Mouse (Mus musculus): ENCODE measurements at regions not wholly inside any gene's neighbourhood (a gene's known extent, or its start where the extent isn't known, plus 50 kb on each side); places are given as distances from the start of the nearest gene placed in this dataset.

GRCm38 (mm10) chr8:80268910-80269460, 211.2 kb upstream of the Hhip start:
- in situ Hi-C loops (cut with MboI; ENCODE audit: low pct_unique_long_range_greater_than_20kb in 1 of 2, low sequenced_read_pairs in 2 of 2, unreplicated experiment in 1 of 2): loop anchor here (25.0 kb wide), 2 partner anchors 418 to 532 kb away; no protein-coding TSS in a partner anchor

DNA sequence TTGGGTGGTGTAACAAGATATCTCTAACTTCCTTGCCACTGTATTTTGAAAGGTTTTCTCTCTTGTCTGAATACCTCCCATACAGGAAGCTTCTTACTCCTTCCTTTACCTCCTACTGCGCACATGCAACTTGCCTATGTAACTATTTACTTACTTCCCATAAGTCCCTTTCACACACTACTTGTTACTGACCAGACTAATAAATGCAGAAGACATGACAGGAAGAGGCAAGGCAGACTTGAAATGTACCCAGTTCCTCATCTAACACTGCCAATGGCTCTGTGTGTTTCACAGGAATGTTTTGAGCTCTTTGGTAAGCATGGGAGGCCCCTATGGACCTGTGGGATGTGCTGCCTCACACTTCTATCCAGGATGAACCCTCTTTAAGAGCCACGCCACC, 207.1 kb upstream of the Hhip start:
- in situ Hi-C loops (cut with MboI; ENCODE audit: low pct_unique_long_range_greater_than_20kb in 1 of 2, low sequenced_read_pairs in 2 of 2, unreplicated experiment in 1 of 2): loop anchor here (25.0 kb wide), 2 partner anchors 422 to 528 kb away; no protein-coding TSS in a partner anchor

DNA sequence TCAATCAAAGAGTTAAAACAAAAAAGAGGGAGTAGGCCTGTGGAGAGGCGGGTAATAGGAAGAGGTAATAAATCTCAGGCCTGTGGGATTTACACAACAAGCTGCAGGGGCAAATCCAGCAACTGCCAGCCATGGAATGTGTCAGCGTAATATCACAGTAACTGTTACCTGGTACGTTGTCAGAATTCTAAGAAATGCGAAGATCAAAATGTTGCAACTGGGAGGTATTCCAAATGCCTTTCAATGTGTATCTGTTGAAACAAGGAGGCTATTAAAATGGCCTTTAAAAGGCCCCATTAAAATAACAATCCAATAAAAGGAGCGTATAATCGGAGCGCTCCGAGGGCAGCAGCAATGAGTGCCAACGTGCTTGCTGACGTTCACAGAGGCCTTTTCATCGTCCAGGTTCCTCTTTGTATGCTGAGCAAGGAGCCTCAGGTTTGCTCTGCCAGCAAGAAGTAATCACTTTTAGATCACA, 205.7 kb upstream of the Hhip start:
- in situ Hi-C loops (cut with MboI; ENCODE audit: low pct_unique_long_range_greater_than_20kb in 1 of 2, low sequenced_read_pairs in 2 of 2, unreplicated experiment in 1 of 2): loop anchor here (25.0 kb wide), 2 partner anchors 424 to 526 kb away; no protein-coding TSS in a partner anchor

GRCm38 (mm10) chr8:80262911-80263310, 205.1 kb upstream of the Hhip start:
- in situ Hi-C loops (cut with MboI; ENCODE audit: low pct_unique_long_range_greater_than_20kb in 1 of 2, low sequenced_read_pairs in 2 of 2, unreplicated experiment in 1 of 2): loop anchor here (25.0 kb wide), 2 partner anchors 424 to 526 kb away; no protein-coding TSS in a partner anchor

GRCm38 (mm10) chr8:80253541-80253940, 195.7 kb upstream of the Hhip start:
- in situ Hi-C loops (cut with MboI; ENCODE audit: low pct_unique_long_range_greater_than_20kb in 1 of 2, low sequenced_read_pairs in 2 of 2, unreplicated experiment in 1 of 2): loop anchor here (25.0 kb wide), 2 partner anchors 434 to 516 kb away; no protein-coding TSS in a partner anchor

GRCm38 (mm10) chr8:80251595-80251994, 193.8 kb upstream of the Hhip start:
- in situ Hi-C loops (cut with MboI; ENCODE audit: low pct_unique_long_range_greater_than_20kb in 1 of 2, low sequenced_read_pairs in 2 of 2, unreplicated experiment in 1 of 2): loop anchor here (25.0 kb wide), 2 partner anchors 436 to 514 kb away; no protein-coding TSS in a partner anchor

- in situ Hi-C loops (cut with MboI; ENCODE audit: low pct_unique_long_range_greater_than_20kb in 1 of 2, low sequenced_read_pairs in 2 of 2, unreplicated experiment in 1 of 2): loop anchor here (25.0 kb wide), 2 partner anchors 437 to 513 kb away; no protein-coding TSS in a partner anchor
Observed at GRCm38 (mm10) chr8:80250305-80251161, 192.7 kb upstream of the Hhip start.

DNA sequence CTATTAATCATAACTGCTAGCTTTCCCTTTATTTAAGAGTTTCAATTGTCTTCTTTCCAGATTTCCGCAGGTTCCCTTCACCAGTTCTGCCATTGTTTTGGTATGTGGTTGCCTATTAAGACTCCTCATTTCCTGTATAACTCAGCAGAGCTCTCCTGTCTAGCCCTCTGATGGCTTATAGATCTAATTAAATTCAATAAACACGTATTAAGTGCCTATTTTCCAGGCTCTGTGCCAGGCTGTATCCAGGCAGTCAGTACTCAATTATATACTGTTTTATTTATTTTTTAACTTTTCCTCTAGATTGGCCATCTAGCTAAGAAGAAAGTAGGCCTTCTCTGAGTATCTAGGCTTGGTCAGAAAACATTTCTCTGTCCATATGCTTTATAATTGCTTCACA, 192.0 kb upstream of the Hhip start:
- in situ Hi-C loops (cut with MboI; ENCODE audit: low pct_unique_long_range_greater_than_20kb in 1 of 2, low sequenced_read_pairs in 2 of 2, unreplicated experiment in 1 of 2): loop anchor here (25.0 kb wide), 2 partner anchors 438 to 512 kb away; no protein-coding TSS in a partner anchor

- in situ Hi-C loops (cut with MboI; ENCODE audit: low pct_unique_long_range_greater_than_20kb in 1 of 2, low sequenced_read_pairs in 2 of 2, unreplicated experiment in 1 of 2): no loop called here
Observed at GRCm38 (mm10) chr8:80239879-80240278, 182.1 kb upstream of the Hhip start.

DNA sequence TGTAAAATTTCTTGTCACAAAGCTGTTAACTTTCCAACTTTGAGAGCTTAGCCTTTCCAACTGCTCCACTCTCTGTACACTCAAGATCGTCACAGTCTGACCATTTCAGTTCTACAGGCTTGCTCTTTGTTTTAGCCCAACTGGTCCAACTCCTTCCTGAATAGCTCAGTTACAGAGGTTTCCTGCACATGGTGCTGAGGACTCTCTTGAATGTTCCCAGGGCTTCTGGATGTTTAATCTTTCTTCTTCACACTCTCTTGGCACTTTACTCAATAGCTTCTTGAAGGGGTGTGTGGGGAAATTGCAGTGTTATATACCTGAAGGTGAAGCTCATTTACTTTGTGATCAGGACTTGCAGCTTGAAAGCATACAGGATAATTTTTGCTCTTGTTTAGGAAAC, 152.6 kb upstream of the Hhip start:
- in situ Hi-C loops (cut with MboI; ENCODE audit: low pct_unique_long_range_greater_than_20kb in 1 of 2, low sequenced_read_pairs in 2 of 2, unreplicated experiment in 1 of 2): no loop called here

- in situ Hi-C loops (cut with MboI; ENCODE audit: low pct_unique_long_range_greater_than_20kb in 1 of 2, low sequenced_read_pairs in 2 of 2, unreplicated experiment in 1 of 2): no loop called here
Observed at GRCm38 (mm10) chr8:80204678-80205654, 147.2 kb upstream of the Hhip start.

DNA sequence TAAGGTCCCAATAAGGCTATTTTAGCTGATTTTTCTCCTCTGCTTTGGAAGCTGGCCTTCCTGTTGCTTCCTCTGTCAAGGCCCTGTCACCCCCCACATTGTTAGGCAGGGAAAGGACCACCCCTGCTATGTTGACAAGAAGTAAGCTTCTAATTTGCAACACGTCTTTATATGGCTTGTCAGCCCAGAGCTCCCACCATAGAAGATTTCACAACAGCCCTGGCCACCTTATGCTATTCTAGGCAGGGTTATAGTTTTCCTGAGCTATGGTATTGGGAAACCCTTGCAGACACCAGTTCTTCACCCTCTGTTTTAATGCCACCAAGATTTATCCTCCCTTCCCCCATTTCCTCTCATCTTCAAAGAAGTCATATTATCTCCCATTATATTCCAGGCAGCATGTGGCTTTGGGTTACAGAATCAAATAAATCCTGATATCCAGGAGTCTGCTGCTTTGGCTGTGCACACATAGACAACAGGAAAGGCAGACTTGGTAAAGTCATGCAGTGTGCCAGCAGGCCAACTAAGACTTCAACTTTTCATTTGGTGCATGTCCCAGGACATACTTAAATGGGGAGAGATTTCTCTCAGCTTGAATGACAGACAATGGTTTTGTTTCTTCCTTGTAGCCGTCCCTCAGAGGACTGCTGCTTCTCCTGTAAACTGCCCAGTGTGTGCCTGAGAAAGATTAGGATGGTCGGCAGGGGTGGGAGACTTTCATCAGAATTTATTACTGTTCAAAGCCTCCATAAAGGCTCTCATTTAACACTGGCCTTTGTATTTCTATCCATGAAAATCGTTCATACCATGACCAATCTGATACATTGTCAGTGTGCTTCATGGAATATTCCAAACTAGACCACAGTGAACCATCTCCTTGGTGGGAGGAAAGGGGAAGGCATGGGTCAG, 146.2 kb upstream of the Hhip start:
- in situ Hi-C loops (cut with MboI; ENCODE audit: low pct_unique_long_range_greater_than_20kb in 1 of 2, low sequenced_read_pairs in 2 of 2, unreplicated experiment in 1 of 2): no loop called here

- in situ Hi-C loops (cut with MboI; ENCODE audit: low pct_unique_long_range_greater_than_20kb in 1 of 2, low sequenced_read_pairs in 2 of 2, unreplicated experiment in 1 of 2): no loop called here
Observed at GRCm38 (mm10) chr8:80197680-80198079, 139.9 kb upstream of the Hhip start.

DNA sequence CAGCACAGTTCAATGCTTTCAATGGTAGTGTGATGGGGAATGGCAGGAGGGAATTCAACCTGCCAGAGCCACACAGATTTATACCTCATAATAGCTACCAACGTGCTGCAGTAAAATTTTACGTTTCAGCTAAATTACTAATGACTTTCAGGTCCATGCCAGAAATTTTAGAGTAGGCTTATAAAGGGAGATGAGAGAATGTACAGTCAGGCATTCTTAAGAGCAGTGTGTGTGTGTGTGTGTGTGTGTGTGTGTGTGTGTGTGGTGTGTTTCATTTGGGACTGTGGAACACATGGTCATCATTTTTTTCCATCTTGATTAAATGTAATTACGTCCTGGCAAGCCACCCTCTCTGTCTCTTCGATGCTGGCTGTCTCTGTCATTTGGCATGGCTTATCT, 132.7 kb upstream of the Hhip start:
- in situ Hi-C loops (cut with MboI; ENCODE audit: low pct_unique_long_range_greater_than_20kb in 1 of 2, low sequenced_read_pairs in 2 of 2, unreplicated experiment in 1 of 2): no loop called here

DNA sequence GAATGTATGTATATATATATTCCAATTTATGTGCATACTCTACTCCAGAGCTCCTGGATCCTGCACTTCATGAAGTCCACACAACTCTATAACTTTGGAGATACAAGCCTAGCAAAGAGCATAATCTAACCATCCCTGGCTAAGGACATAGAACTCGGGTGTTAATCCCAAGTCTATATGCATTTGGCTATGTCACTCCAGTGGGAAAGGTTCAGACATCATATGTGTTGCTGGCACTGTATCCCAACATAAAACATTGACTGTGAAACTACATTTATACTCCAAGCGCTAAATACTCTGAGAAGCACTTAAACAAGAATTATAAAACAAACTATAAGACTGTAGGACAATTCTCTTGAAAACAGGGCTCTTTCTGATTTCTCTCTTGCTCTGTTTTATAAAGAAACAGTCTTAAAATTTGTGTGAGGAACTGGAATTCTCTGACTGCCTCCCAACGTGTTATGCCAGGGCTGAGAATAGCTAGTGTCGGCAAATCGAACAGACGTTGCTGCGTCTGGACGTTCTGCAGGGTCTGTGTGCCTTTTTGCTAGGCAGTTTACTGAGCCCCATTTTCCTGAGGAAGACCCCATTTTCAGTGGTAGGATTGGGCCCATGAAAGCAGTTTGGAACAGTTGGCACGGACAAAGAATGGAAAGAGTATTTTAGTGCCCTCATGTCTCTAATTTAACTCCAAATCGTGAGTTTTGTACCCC, 132.1 kb upstream of the Hhip start:
- in situ Hi-C loops (cut with MboI; ENCODE audit: low pct_unique_long_range_greater_than_20kb in 1 of 2, low sequenced_read_pairs in 2 of 2, unreplicated experiment in 1 of 2): no loop called here

DNA sequence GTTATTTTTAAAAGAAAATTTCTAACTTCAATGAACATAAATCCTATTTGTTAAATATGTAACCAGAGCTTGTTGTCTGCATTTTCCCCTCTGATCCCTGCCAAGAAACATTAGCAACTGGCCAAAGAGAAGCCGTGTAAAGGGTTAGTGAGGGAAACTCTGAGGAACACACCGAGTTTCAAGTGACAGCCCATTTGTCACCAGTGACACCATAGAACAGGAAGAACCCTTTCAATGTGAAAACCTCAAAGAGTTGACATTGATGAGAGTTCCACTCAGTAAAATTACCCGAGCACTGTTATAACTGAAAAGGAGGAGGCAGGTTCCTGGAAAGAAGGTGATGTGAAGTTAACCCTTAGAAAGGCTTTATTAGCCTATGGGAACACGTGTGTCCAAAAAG, 127.5 kb upstream of the Hhip start:
- in situ Hi-C loops (cut with MboI; ENCODE audit: low pct_unique_long_range_greater_than_20kb in 1 of 2, low sequenced_read_pairs in 2 of 2, unreplicated experiment in 1 of 2): no loop called here

- in situ Hi-C loops (cut with MboI; ENCODE audit: low pct_unique_long_range_greater_than_20kb in 1 of 2, low sequenced_read_pairs in 2 of 2, unreplicated experiment in 1 of 2): no loop called here
Observed at GRCm38 (mm10) chr8:80168688-80169087, 110.9 kb upstream of the Hhip start.
